Mouse (Mus musculus): Measurements from ENCODE around the gene Srrm4.

Srrm4 gene

DNA sequence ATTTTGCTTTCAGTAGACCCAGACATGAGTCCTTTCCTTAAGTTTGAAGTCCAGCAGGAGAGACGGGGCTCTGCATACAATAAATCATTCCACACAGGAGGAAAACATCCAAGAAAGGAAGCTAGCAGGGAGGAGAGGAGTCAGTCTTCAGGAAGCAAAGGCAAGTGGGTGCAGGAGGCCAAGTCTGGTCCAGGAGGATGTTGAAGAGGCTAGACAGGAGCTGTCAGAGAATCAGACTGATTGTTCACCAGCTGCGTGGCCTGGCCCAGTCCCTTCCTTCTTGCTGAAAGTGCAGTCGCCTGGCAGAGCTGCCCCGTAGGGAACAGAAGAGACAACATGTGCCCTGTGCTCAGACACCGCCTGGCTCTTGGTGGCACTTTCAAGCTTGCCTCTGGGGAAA is 100.8 kb downstream of the Srrm4 start:
- DNase-seq (ENCODE audit: low read depth, low spot score), result no peak

DNA sequence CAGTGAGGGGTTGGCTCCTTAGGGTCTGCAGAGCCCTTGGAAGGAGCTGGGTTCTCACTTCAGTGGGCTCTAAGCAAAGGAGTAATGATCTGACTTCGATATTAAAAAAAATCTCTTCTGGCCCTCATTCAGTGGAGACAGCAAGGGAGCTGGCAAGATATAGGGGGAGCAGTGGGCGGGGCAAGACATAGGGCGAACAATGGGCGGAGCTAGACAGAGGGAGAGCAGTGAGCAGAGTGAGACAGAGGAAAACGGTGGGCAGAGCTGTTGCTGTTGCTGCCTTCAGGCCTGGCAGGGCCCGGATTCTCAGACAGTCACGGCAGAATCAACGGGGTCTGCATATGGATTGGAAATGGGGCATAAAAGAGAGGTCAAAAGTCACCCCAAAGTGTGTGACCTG is 102.0 kb downstream of the Srrm4 start:
- DNase-seq (ENCODE audit: low read depth, low spot score), result no peak

GRCm38 (mm10) chr5:116486135-116486534 is 105.5 kb downstream of the Srrm4 start:
- DNase-seq (ENCODE audit: low read depth, low spot score), result no peak

- no peak for DNase-seq (ENCODE audit: low read depth, low spot score)
Observed at GRCm38 (mm10) chr5:116485069-116485468, 106.5 kb downstream of the Srrm4 start.

DNA sequence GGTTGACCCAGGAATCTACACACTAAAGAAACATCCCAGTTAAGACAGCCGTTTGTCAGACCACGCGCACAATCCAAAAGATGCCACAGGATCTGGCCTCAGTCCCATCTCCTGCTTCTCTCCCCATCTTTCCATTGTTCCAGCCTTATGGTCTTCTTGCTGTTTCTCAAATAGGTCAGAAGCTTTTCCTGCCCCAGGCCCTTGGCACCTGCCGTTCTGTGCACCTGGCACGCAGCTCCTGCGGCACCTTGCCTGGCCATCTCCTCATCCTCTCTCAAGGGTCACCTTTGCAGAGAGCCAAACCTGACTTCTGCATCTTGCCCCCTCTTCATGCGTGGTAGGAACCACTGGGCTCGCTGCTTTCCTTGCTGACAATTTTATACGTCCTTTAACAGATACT is 107.4 kb downstream of the Srrm4 start:
- DNase-seq (ENCODE audit: low read depth, low spot score), result no peak

GRCm38 (mm10) chr5:116478607-116479371 is 112.8 kb downstream of the Srrm4 start:
- no peak for DNase-seq (ENCODE audit: low read depth, low spot score)

DNA sequence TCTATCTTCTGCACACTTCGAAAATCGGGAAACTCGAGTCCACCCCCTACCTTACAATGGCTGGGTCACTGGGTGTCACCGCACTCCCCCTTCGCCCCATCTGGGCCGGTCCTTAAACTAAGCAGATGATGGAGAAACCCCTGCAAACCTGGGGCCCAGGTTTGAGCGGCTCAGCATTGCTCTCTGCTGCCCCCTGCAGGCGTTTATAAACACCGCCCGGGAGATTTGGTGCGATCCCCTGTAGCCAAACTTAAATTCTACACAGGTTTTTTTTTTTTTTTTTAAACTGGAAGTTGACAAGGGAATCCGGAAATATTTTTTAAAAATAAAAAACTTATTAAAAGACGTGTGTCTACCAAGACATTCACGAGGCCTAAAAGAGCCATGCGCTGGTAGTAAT is 115.6 kb downstream of the Srrm4 start:
- peak; percentile 42 for DNase-seq (ENCODE audit: low read depth, low spot score)

- DNase-seq (ENCODE audit: low read depth, low spot score), result no peak
Observed at GRCm38 (mm10) chr5:116461354-116462042, 130.1 kb downstream of the Srrm4 start.

GRCm38 (mm10) chr5:116459970-116460369 is 131.6 kb downstream of the Srrm4 start:
- DNase-seq (ENCODE audit: low read depth, low spot score), result no peak

GRCm38 (mm10) chr5:116457791-116458190 is 133.8 kb downstream of the Srrm4 start:
- DNase-seq (ENCODE audit: low read depth, low spot score), result no peak

- DNase-seq (ENCODE audit: low read depth, low spot score), result no peak
Observed at GRCm38 (mm10) chr5:116456796-116457515, 134.7 kb downstream of the Srrm4 start.

- DNase-seq (ENCODE audit: low read depth, low spot score), result no peak
Observed at GRCm38 (mm10) chr5:116453401-116453851, 138.2 kb downstream of the Srrm4 start.

- DNase-seq (ENCODE audit: low read depth, low spot score), result no peak
Observed at GRCm38 (mm10) chr5:116450901-116451300, 140.7 kb downstream of the Srrm4 start.

GRCm38 (mm10) chr5:116449522-116450225 is 141.9 kb downstream of the Srrm4 start:
- DNase-seq (ENCODE audit: low read depth, low spot score), result no peak

DNA sequence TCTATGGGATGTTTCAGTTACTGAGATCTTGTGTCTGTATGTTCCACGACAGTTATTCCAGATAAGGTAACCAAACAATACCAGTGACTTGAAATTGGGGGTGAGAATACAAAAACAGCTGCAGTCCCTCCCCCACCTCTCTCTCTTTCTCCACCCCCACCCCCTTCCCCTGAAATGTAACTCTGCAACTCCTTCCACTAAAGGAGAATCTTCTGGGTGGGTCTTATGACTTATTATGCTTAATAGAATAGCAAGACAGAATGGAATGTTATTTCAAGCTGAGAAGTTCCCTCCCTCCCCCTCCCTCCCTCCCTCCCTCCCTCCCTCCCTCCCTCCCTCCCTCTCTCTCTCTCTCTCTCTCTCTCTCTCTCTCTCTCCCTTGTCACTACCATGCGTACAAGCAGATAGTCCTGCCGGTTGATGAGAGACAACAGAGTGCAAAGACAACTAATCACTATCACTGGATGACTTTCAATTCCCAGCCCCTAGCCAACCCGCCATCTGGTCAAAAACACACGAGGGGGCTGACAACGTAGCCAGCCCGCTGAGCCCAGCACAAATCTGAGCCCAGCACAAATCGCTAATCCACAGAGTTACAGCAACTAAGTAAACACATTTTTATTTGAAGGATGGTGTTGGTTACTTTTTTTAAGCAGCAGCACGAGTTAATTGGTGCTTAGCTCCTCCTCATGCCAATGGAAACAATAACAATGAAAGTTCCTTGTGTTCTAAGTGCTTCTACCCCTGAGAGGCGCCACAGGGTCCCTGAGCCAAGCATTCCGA is 143.0 kb downstream of the Srrm4 start:
- DNase-seq (ENCODE audit: low read depth, low spot score), result no peak

GRCm38 (mm10) chr5:116447821-116448350 is 143.7 kb downstream of the Srrm4 start:
- DNase-seq (ENCODE audit: low read depth, low spot score), result no peak

DNA sequence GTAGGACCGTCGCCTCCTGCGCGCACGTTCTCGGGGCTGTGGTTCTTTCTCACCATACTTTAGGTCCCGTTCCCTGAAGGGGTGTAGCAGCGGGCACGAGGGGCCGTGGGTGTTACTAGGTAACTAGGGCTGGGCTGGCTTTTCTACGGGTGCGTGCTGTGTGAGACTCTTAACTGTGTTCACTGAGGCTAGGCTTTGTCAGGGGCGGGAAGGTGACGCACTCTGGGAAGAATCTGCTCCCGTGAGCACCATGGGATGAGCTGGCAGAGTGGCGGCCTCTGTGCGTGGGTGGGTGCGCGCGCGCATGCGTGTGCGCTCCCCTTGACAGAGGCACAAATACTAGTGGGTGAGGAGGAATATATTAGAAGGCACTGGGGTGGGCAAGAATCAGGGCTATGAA is 145.1 kb downstream of the Srrm4 start:
- DNase-seq (ENCODE audit: low read depth, low spot score), result no peak

- DNase-seq (ENCODE audit: low read depth, low spot score), result no peak
Observed at GRCm38 (mm10) chr5:116445634-116446367, 145.8 kb downstream of the Srrm4 start.

GRCm38 (mm10) chr5:116444517-116444916 is 147.1 kb downstream of the Srrm4 start:
- DNase-seq (ENCODE audit: low read depth, low spot score), result no peak

DNA sequence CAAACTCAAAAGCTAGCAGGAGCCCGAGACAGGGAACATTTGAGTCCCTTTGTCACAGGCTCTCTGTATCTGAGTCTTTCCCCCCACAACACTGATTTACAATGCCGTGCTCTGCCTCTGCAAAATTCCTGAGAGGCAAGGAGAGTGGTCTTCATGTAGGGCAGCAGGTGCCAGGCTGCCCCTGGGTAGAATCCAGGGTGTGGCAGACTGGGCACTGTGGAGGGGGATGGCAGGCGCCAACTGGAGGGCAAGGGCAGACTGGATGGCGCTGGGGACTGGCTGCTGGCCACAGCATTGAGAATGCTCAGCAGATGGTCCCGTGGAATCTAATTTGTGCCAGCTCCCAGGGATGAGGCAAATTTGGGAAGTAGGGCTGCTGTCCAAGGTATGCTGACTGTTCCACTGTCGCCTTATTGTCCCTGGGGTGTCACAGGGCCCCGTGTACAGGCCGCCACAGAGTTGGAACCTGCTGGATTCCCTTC is 148.1 kb downstream of the Srrm4 start:
- DNase-seq (ENCODE audit: low read depth, low spot score), result no peak

Measured in retina, postnatal 7 days (tissue).